Mouse (Mus musculus): ENCODE measurements around the gene Rsph4a.
"Not testable (repeated sequence)": the region's sequence is repeated elsewhere in the genome, so short reads cannot be mapped to it uniquely, and the experiment has no call there.

The Rsph4a gene

DNA sequence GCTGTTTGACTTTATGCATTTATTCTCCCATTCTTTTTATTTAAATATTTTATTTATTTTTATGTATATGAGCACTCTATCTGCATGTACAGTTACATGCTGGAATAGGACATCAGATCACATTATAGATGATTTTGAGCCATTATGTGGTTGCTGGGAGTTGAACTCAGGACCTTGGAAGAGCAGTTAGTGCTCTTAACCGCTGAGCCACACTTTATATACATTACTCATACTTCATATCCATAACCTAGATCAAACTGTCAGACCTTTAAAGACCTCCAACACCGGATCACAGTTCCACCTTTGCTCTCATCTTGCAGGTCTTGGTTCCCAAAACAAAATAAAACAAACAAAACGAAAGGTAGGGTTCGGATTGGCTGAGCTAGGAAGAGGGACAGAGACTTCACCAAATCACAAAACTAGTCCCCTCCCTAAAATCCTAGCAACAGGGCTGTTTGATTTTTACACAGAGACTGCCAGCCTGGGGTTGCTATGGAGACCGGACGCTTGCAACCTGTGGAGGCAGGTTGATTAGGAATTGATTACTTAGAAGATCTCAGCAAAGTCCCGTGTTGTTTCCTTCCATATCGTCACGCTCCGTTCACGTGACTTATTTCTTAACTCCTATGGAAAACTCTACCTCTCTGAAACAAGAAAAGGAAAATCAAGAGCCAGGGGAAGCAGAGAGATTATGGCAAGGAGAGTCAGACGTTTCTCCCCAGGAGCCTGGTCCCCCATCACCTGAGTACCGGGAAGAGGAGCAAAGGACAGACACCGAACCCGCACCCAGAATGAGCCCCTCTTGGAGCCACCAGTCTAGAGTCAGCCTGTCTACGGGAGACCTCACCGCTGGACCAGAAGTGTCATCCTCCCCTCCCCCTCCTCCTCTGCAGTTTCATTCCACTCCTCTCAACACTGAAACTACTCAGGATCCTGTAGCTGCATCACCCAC lies at the start of gene Rsph4a:
Rsph4a (plus strand) TSS at position 582 of the 952 bp plus-strand sequence.
- DNase-seq = no peak

DNA sequence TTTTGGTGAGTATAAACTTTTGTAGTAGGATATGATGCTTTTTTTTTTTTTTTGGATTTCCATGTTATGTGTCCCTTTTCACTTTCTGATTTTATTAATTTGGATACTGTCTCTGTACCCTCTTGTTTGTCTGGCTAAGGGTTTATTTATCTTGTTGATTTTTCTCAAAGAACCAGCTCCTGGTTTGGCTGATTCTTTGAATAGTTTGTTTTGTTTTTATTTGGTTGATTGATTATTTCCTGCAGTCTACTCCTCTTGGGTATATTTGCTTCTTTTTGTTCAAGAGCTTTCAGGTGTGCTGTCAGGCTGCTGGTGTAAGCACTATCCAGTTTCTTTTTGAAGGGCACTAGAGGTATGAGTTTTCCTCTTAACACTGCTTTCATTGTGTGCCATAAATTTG lies 47.5 kb upstream of the Rsph4a start, which contains the start of gene Sult3a1:
Sult3a1 (plus strand) TSS at position 301 of the 400 bp plus-strand sequence.
- DNase-seq = no peak

DNA sequence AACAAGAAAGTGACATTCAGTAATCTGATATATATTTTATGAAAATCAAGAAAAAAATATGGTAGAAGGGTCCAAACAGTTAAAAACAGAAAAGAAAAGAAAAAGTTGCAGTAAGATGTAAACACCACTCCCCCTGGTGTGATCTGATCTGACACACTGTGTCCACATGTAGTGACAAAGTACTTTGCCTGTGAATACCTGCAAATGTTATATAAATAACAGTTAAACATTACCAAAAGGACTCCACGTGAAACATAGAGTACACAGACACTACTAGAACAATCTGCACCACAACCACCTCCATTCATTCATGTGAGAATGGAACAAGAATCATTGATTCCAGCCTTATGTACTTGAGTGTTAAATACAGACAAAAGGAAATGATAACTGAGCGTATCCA lies 38.9 kb upstream of the Rsph4a start:
- DNase-seq = no peak

DNA sequence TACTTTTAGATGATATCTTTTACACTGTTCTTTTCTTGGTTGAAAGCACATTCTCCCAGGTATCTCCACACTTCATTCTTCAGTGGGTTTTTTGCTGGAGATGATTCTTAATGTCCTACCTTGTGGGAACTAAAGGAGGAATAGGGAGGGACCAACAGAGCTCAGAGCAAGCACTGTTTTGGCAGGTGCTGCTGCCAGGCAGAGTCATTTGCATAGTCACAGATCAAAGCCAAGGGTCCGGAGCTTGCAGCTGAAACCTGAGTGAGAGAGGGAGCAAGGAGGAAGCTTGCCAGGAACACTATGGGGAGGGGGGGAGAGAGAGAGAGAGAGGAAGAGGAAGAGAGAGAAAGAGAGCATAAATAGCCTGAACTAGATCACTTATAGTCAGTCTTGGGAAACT lies 34.5 kb upstream of the Rsph4a start:
- no peak for DNase-seq

DNA sequence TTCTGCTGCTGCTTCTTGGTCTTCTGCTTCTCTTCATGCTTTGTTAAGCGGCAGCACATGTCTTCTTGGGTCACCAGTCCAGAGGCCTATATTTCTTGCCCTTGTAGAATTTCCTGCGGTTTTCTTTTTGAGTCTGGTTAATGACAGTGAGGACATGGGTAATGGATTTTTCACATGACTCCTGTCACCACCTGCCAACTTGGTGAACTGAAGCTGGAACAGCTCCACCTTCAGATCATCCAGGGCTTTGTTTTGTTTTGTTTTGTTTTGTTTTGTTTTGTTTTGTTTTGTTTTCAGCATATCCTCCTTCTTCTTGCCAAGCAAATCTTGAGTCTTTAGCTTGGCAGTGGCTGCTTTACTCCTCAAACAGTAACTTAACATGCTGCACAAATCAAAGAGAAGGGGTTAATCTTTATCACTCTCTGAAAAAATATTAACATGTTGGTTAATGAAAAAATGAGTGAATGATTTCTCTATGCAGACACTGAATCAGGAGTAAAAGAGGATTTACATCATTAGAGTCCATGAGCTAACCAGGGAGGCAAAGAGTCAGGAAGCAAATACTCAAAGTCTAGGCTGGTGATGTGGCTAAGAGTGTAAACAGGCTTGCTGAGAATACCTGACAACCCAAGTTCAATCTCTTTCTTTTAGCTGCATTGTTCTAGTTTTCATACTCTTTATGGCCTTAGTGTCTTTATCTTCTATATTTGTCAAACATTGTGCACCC lies 32.1 kb upstream of the Rsph4a start:
- no peak for DNase-seq

DNA sequence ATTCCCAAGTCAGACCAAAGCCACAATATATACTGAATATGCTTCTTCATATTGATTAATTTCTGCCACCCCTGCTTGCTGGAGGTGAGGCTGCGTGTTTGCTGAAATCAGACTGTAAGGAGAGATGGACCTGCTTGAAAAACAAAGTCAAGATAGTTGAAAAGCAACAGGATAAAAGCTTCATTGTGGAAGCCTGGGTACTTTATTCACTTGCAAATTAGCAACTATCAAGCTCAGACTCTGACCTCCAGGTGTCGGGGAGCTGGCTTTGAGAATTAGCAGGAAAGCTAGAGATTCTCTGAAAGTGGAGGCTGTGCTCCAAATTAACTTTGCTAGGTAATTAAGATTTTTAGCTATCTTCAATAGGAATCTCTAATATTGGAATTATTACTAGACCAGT lies 22.5 kb upstream of the Rsph4a start:
- not testable (repeated sequence) for DNase-seq

DNA sequence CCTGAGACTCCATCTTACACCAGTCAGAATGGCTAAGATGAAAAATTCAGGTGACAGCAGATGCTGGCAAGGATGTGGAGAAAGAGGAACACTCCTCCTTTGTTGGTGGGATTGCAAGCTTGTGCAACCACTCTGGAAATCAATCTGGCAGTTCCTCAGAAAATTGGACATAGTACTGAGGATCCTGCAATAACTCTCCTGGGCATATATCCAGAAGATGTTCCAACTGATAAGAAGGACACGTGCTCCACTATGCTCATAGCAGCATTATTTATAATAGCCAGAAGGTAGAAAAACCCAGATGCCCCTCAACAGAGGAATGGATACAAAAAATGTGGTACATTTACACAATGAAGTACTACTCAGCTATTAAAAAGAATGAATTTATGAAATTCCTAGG lies 3.4 kb upstream of the Rsph4a start:
- not testable (repeated sequence) for DNase-seq

DNA sequence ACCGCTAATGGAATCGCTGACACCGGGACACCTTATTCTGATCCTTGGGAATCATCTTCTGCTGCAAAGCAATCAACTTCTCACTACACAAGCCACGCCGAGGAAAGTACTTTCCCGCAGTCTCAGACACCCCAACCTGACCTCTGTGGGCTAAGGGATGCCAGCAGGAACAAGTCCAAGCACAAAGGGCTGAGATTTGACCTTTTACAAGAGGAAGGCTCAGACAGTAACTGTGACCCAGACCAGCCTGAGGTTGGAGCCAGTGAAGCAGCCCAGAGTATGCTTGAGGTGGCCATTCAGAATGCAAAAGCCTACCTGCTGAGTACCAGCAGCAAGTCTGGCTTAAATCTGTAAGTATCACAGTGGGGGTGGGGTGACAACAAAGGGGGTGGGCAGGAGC lies 578 bp downstream of the Rsph4a start:
- no peak for DNase-seq

DNA sequence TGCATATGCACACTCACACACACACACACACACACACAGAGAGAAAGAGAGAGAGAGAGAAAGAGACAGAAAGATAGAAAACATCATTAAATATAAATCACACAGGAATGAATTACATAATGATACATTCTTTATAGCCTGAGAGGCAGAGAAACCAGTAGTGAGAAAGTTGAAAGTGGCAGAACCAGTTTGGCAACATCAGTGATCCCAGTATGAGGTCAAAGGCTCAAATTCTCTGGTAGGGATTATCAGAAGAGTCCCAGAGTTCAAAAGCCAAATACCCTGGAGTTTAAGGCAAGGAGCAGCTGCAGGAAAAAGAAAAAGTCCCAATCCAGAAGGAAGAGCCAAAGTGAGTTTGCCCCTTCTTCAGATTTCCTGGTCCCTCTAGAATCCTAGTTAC lies 35.8 kb downstream of the Rsph4a start:
- no peak for DNase-seq

DNA sequence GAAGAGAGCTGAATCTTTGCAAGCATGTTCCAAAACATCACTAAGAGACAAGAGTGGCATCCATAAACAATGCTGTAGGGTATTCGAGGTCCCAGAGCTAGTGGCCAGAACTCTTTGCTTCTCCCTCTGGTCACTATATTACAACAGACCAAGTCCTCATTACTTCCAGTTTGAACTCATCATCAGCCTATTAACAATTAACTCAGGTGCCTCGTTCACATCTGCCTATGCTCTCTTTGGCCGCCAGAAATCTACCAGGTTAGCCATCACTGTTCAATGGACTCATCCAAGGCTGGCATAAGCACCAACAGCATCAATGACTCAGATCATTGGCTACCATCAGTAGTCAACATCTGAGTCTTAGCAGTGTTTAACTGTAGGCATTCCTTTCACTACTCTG lies 40.5 kb downstream of the Rsph4a start:
- DNase-seq = no peak

DNA sequence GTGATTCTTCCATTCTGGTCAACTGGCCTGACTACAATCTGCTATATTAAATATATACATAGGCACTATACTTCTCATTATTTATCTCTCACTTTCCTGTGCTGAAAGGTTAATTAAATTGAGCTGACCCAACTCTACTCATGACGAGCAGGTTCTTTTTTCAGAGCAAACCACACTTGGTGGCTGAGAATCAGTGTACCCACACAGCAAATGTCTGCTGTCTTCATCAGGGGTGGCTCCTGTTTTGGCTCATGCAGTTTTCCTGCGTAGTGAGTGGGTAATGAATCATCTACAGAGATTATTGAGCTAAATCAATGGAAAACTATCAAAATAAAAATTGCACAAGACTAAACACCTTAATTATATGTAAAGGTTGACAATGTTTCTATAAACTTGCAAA lies 41.4 kb downstream of the Rsph4a start:
- DNase-seq = no peak

DNA sequence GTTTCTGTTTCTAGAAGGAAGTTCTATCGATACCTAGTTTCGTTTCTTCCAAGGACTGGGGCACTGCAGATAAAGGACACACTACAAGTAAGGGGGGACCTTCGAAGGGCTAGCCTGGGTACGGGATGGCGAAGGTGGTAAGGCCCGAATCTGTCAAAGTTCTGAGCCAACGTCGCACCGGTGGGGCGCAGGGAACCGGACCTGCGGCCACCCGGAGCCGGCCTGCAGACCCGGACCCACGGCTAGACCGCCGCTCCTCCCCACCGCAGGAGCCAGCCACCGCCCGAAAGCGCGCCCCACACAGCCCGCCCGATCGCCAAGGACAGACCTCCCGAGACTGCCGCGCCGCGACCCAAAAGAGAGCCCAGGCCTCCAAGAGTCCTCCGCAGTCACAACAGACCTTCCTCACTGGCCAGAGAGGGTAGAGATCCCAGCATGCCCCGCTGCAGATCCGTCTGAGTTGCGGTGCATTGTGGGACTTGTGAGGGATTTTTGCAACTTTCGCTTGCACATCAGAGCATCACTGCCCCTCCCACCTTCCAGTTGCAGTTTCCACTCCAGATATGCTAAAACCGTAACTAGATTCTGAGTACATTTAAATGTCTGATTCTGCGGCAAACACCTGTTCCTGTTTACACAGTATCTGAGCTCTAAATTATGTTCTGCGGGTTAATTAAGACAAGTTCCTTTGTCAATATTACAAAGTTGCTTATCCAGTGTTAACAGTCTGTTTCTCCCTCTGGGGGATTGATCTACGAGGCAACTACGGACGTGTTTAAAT lies 46.1 kb downstream of the Rsph4a start, which contains the start of gene Zup1:
Zup1 (minus strand) TSS at position 467 of the 781 bp plus-strand sequence.
- DNase-seq = peak; percentile 89

DNA sequence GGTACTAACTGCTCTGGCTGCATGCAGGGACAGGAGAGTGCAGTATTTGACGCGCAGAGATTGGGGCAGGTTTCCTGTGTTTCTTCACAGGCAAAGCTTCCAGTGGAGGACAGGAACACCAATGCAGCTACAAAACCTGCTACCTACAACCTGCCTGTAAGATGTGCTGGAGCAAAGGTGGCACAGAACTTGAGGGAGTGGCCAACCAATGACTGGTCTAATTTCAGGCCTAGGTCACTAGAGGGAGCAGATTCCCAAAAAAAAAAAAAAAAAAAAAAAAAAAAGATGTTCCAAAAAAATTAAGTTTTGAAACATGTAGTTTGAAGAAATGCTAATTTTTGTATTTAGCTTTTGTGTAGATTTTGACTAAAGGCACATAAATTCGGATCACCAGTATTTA lies 47.6 kb downstream of the Rsph4a start:
- peak; percentile 3 for DNase-seq
